Mouse (Mus musculus): Measurements from ENCODE around the gene Iqcf3. TPM values are rescaled to one million over a fixed set of nuclear protein-coding genes. Genes with fewer than 3 reads are reported as not detected.

Iqcf3 gene
- polyA plus RNA-seq, 1 experiment from 2014 or later = not detected

Other genes with a start within 250 kb of the Iqcf3 start
- 16.5 and 19.8 TPM in 2 replicates for gene Dusp7, start 193.0 kb downstream of the Iqcf3 start, polyA plus RNA-seq (2014; fragmentation: Nextera tagmentation; extraction: Ambion mirVana)
- gene Rpl29, start 132.2 kb downstream of the Iqcf3 start, polyA plus RNA-seq (2014; fragmentation: Nextera tagmentation; extraction: Ambion mirVana) = 1,252 and 1,315 TPM in 2 replicates
- gene Acy1, start 123.3 kb downstream of the Iqcf3 start, polyA plus RNA-seq (2014; fragmentation: Nextera tagmentation; extraction: Ambion mirVana) = 38.6 and 39.8 TPM in 2 replicates
- gene Abhd14b, start 114.2 kb downstream of the Iqcf3 start, polyA plus RNA-seq (2014; fragmentation: Nextera tagmentation; extraction: Ambion mirVana) = 25.7 and 27.2 TPM in 2 replicates
- 55.9 and 58.2 TPM in 2 replicates for gene Abhd14a, start 114.0 kb downstream of the Iqcf3 start, polyA plus RNA-seq (2014; fragmentation: Nextera tagmentation; extraction: Ambion mirVana)
- 55.3 and 73.4 TPM in 2 replicates for gene Pcbp4, start 108.3 kb downstream of the Iqcf3 start, polyA plus RNA-seq (2014; fragmentation: Nextera tagmentation; extraction: Ambion mirVana)
- gene Gpr62, start 95.7 kb downstream of the Iqcf3 start, polyA plus RNA-seq (2014; fragmentation: Nextera tagmentation; extraction: Ambion mirVana) = 0.08 and 0.41 TPM in 2 replicates
- gene Rrp9, start 85.7 kb downstream of the Iqcf3 start, polyA plus RNA-seq (2014; fragmentation: Nextera tagmentation; extraction: Ambion mirVana) = 51.7 and 52.4 TPM in 2 replicates
- gene Parp3, start 84.7 kb downstream of the Iqcf3 start, polyA plus RNA-seq (2014; fragmentation: Nextera tagmentation; extraction: Ambion mirVana) = 1.7 and 2.2 TPM in 2 replicates
- not detected in 2 replicates for gene Iqcf1, start 61.7 kb downstream of the Iqcf3 start, polyA plus RNA-seq (2014; fragmentation: Nextera tagmentation; extraction: Ambion mirVana)
- not detected in 2 replicates for gene Iqcf5, start 47.1 kb downstream of the Iqcf3 start, polyA plus RNA-seq (2014; fragmentation: Nextera tagmentation; extraction: Ambion mirVana)
- not detected in 2 replicates for gene Iqcf4, start 9.4 kb upstream of the Iqcf3 start, polyA plus RNA-seq (2014; fragmentation: Nextera tagmentation; extraction: Ambion mirVana)
- not detected in 2 replicates for gene Iqcf6, start 65.0 kb upstream of the Iqcf3 start, polyA plus RNA-seq (2014; fragmentation: Nextera tagmentation; extraction: Ambion mirVana)
- gene Grm2, start 94.5 kb upstream of the Iqcf3 start, polyA plus RNA-seq (2014; fragmentation: Nextera tagmentation; extraction: Ambion mirVana) = not detected in 2 replicates
- gene Tex264, start 124.3 kb upstream of the Iqcf3 start, polyA plus RNA-seq (2014; fragmentation: Nextera tagmentation; extraction: Ambion mirVana) = 47.8 and 49.8 TPM in 2 replicates
- gene Rad54l2, start 227.6 kb upstream of the Iqcf3 start, polyA plus RNA-seq (2014; fragmentation: Nextera tagmentation; extraction: Ambion mirVana) = 4.7 and 5.5 TPM in 2 replicates